Mouse (Mus musculus) erythroblast, embryonic 14.5 days (primary cell): ENCODE measurements around the gene Ghsr. TPM values are rescaled to one million over a fixed set of nuclear protein-coding genes. Genes with fewer than 3 reads are reported as not detected.

Experiments
- H3K27me3 ChIP-seq: 2 replicates; pipeline ENCODE4 v1.6.1; 2012; ENCODE audit warnings: inconsistent platforms; ENCODE audit not compliant: control insufficient read depth
- H3K36me3 ChIP-seq: 2 replicates; pipeline ENCODE4 v1.6.1; 2012; ENCODE audit warnings: mild to moderate bottlenecking, inconsistent platforms; ENCODE audit not compliant: control insufficient read depth
- H3K4me1 ChIP-seq: 2 replicates; pipeline ENCODE4 v1.6.1; 2012; ENCODE audit warnings: inconsistent platforms; ENCODE audit not compliant: control insufficient read depth
- H3K4me3 ChIP-seq: replicated peaks from 2 replicates; pipeline ENCODE3; 2012; ENCODE audit warnings: moderate library complexity, mild to moderate bottlenecking, inconsistent platforms
- H3K9me3 ChIP-seq: 2 replicates; pipeline ENCODE4 v1.6.1; 2012; ENCODE audit warnings: low read length, inconsistent platforms, mixed read lengths; ENCODE audit not compliant: control insufficient read depth
- GATA1 ChIP-seq: IDR thresholded peaks from 2 replicates; pipeline ENCODE4 v1.6.1; 2012; ENCODE audit warnings: low read length, inconsistent platforms, mixed read lengths
- TAL1 ChIP-seq: IDR thresholded peaks from 3 replicates; pipeline ENCODE4 v1.6.1; 2012; ENCODE audit warnings: low read length, inconsistent platforms, mixed read lengths
- polyA plus RNA-seq: library from polyadenylated mRNA; stranded (reverse); fragments of >175 nt; gene quantifications from 2 replicates; pipeline ENCODE4 v1.2.3, GENCODE M21; 2012

Gene Ghsr
- polyA plus RNA-seq, result 0.01 TPM in 1 of 2 replicates, not detected in the other

DNA sequence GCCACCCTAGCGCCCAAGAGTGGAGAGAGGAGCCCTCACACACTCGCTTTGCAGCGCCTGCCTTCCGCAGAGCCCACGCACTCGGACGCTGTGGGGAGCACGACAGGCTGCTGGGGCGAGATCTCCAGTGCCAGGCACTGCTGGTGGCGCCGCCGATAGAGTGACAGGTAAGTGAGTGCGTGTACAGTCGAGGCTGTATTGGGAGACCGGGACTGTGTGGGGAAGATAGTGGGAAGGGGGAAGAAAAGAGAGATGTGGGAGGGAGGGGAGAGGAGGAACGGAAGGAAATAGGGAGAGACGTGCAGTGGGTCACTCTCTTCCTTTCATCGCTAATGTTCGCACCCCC lies at the start of gene Ghsr:
Ghsr (plus strand) TSS at position 76 of the 346 bp plus-strand sequence.
- Histone ChIP-seq H3K4me1 (no peaks in the 10 kb centered on the region), H3K27me3 (peaks cover 33% of the 10 kb centered on the region), H3K4me3 (no peak within 1 kb of the TSS), H3K9me3 (no peaks in the 10 kb centered on the region), H3K36me3 (no peaks in the 10 kb centered on the region)
- TF ChIP-seq GATA1 (no peak), TAL1 (no peak)

DNA sequence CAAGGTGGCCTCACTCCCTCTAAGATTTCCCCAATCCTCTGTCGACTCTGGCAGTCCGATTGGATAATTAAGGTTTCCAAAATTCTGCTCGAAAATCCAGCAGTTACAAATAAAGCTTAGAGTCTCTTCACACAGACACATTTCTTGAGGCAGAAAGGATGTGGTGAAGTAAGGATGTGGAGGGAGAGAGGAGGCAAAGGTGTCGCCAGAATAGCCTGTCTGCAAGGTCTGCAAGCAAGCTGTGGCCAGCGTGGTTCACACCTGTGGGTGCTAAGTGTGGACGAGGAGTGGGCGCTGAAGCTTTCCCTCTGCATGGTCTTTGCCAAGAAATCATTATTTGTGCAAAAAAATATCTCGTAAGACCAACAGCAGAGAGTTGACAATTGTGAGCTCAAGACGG lies 48.6 kb upstream of the Ghsr start:
- H3K4me1 ChIP-seq, result no peaks in the 10 kb centered on the region
- no peaks in the 10 kb centered on the region for H3K9me3 ChIP-seq
- no peak for TF ChIP-seq TAL1
- no peak for TF ChIP-seq GATA1
- no peak overlapping the region for H3K4me3 ChIP-seq
- no peaks in the 10 kb centered on the region for H3K36me3 ChIP-seq
- H3K27me3 ChIP-seq, result no peaks in the 10 kb centered on the region

DNA sequence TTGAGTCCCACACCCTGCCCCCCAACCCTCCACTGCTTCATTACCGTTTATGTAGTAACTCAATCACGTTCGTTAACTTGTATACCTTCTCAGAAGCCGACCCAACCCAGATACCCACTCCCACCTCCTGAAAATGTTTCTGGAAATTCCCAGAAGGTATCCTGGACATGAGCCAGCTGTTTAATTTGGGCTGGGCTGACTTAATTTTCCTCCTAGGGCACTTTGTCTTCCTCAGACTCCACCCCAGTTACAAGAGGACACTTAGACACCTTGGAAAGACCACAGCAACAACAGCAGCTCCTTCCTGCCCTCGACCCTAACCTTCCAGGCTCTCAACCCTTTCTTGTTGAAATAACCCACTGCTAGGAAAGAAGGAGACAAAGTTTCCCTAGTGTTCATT lies 47.6 kb upstream of the Ghsr start:
- Histone ChIP-seq H3K4me1 (no peaks in the 10 kb centered on the region), H3K36me3 (no peaks in the 10 kb centered on the region), H3K9me3 (no peaks in the 10 kb centered on the region), H3K4me3 (no peak overlapping the region), H3K27me3 (no peaks in the 10 kb centered on the region)
- TF ChIP-seq GATA1, result no peak

DNA sequence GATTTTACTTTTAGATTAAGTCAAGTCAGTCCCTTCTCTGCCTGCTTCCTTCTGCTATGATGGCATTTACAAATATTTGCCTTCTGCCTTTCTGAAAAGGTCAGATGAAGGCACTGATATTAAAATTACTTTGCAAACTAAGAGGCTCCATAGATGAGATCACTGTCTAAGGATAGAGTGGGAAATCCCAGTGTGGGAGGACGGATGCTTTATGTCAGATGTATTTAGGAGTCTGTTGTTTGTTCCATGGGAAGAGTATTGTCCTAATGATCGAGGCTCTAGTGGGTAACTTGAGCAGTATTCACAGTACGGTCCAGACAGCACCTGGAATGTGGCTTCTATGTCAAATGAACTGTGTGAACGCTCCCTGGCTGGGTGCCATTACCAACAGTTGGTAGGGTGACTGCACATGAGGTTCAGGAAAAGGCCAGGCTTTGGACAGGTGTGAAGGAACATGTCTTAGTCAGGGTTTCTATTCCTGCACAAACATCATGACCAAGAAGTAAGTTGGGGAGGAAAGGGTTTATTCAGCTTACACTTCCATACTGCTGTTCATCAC lies 44.4 kb upstream of the Ghsr start:
- Histone ChIP-seq H3K36me3 (no peaks in the 10 kb centered on the region), H3K9me3 (no peaks in the 10 kb centered on the region)

DNA sequence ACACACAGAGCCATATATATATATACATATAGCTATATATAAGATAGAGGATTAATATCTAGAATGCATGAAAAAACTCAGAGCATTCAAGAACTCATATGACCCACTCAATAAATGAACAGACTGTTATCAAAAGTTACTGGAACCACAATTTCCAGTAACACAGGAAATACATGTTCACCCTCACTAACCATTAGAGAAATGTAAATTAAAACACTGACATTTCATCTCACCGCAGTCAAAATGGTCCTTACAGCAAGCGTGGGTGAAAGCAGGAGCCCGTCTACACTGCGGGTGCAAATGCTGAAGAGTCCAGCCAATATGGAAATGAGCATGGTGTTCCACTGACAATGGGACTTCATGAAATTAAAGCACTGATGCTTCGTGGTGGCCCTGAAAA lies 40.4 kb upstream of the Ghsr start:
- H3K4me3 ChIP-seq, result no peak overlapping the region
- no peaks in the 10 kb centered on the region for H3K36me3 ChIP-seq
- H3K9me3 ChIP-seq, result no peaks in the 10 kb centered on the region
- H3K4me1 ChIP-seq, result no peaks in the 10 kb centered on the region
- no peaks in the 10 kb centered on the region for H3K27me3 ChIP-seq
- TF ChIP-seq TAL1 (no peak), GATA1 (no peak)

More for the DNA sequence above, 44.4 kb upstream of the Ghsr start:
- TF ChIP-seq GATA1 (no peak), TAL1 (no peak)
- no peaks in the 10 kb centered on the region for H3K27me3 ChIP-seq
- no peak overlapping the region for H3K4me3 ChIP-seq
- no peaks in the 10 kb centered on the region for H3K4me1 ChIP-seq

DNA sequence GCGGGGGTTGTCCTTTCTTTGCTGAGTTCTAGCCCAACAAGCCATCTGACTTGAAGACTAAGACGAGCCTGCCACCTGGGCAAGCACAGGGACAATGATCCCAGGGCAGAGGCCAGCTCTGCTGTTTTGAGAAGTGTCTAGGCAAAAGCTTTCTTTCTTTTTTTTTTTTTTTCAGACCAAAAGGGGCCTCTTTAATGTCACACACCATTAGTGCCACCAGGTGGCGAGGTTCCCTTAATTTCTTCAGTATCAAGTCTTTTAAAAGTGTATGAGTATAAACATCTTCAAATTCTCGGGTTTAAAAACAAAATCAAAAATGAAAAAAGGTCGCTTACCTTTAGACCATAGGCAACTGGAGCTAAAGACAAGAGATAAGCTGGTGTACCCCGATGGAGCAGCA lies 32.7 kb upstream of the Ghsr start:
- Histone ChIP-seq H3K9me3 (no peaks in the 10 kb centered on the region), H3K36me3 (no peaks in the 10 kb centered on the region), H3K4me1 (no peaks in the 10 kb centered on the region), H3K27me3 (no peaks in the 10 kb centered on the region), H3K4me3 (no peak overlapping the region)
- TF ChIP-seq GATA1 (no peak), TAL1 (no peak)

DNA sequence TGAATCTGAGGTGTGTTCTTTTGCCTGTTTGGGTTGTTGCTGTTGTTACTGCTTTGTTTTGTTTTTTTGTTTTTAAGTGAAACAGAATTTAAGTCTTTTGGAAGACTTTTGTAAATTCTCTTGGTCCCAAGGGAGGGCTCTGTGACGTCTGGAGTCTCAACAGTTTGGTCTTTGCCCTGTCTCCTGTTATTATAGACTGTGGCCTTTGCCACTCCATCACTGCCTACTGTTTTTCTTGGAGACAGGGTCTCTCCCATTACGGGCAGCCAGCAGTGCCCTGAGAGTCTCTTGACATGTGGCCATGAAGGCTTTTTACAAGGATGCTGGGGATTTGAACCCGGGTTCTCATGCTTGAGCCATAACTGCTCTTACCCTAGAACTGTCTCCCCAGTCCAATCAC lies 32.3 kb upstream of the Ghsr start:
- Histone ChIP-seq H3K36me3 (no peaks in the 10 kb centered on the region), H3K27me3 (no peaks in the 10 kb centered on the region), H3K9me3 (no peaks in the 10 kb centered on the region), H3K4me1 (no peaks in the 10 kb centered on the region), H3K4me3 (no peak overlapping the region)
- TF ChIP-seq TAL1 (no peak), GATA1 (no peak)

DNA sequence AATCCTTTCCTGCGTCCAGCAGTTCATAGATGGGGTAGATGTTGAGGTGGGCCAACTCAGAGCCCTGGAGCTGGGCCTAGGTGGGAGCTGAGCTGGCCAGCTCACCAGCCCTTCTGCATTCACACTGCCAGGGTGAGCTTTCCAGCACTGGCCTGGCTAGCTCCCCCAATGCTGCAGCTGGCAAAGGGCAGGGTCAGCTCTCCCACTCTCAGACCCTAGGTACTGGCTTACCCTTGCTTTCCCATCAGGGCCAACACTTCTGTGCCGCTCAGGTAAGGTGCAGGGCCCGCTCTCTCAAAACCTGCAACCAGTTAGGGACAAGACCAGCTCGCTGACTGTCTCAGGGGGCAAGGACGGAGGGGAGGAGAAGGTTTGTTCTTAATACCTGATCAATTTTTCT lies 30.4 kb upstream of the Ghsr start:
- Histone ChIP-seq H3K36me3 (no peaks in the 10 kb centered on the region), H3K27me3 (no peaks in the 10 kb centered on the region), H3K4me1 (no peaks in the 10 kb centered on the region), H3K9me3 (no peaks in the 10 kb centered on the region), H3K4me3 (no peak overlapping the region)
- no peak for TF ChIP-seq GATA1

DNA sequence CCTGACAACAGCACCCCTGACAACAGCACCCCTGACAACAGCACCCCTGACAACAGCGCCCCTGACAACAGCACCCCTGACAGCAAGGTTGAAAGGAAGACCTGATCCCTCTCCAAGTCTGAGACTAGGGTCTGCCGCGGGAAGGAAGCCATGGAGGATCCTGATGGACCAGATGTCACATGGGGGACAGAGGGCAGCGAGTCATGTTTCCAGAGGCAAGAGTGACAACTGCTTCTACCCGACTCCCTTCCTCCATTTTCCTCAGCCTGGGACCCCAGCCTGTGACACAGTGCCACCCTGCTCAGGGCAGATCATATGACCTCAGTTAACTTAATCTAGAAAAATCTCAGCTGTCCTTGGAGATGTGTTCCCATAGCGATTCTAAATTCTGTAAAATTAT lies 28.7 kb upstream of the Ghsr start:
- no peaks in the 10 kb centered on the region for H3K9me3 ChIP-seq
- H3K4me3 ChIP-seq, result no peak overlapping the region
- H3K36me3 ChIP-seq, result no peaks in the 10 kb centered on the region
- H3K4me1 ChIP-seq, result no peaks in the 10 kb centered on the region
- no peak for TF ChIP-seq GATA1
- TF ChIP-seq TAL1, result no peak
- H3K27me3 ChIP-seq, result no peaks in the 10 kb centered on the region

DNA sequence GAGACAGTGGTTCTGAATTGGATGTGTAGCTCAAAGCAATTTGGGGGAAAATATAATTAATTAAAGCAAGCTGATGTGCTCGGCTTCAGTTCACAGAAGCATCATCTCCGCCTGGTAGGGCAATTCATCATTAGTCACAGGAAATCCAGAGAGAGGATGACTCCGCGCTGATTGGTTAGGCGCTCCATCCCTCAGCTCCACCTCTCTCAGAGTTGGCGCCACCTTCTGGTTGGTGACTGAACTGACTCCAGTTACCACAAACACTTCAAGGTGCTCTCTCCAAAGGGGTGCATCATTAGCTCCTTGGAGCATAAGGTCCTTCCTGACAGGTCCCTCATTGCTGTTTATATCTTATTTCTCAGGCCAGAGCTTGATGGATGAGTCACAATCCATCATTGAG lies 25.6 kb upstream of the Ghsr start:
- no peaks in the 10 kb centered on the region for H3K4me1 ChIP-seq
- H3K27me3 ChIP-seq, result no peaks in the 10 kb centered on the region
- no peak overlapping the region for H3K4me3 ChIP-seq
- H3K36me3 ChIP-seq, result no peaks in the 10 kb centered on the region
- no peaks in the 10 kb centered on the region for H3K9me3 ChIP-seq
- TF ChIP-seq TAL1, result no peak
- TF ChIP-seq GATA1, result no peak
